Mouse (Mus musculus) spleen, postnatal 10 days (tissue): Measurements from ENCODE around the gene Zfpl1.
"Not testable (repeated sequence)": the region's sequence is repeated elsewhere in the genome, so short reads cannot be mapped to it uniquely, and the experiment has no call there.

Experiments used
- DNase-seq, 2 experiments: peaks; one replicate each; pipeline ENCODE4 v3.0.0; 2021 to 2022; ENCODE audit warnings: low spot score in 2 of 2

The Zfpl1 gene

DNA sequence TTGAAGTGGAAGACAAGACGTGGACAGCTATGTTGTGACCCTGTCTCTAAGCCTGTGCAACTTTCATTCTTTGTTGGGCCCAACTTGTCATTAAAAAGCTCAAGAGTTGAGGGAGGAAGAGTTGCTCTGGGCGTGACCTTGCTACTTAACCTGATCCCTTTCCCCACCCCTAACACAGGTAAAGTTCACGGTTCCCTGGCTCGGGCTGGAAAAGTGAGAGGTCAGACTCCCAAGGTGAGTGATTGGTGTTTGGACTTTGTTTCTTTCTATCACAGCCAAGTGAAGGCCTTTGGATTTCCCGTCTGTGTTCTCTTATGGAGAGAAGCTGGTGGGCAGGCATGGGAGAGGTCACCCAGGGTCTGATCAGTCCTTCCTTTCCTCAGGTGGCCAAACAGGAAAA is 25.8 kb downstream of the Zfpl1 start:
- no peak for DNase-seq

DNA sequence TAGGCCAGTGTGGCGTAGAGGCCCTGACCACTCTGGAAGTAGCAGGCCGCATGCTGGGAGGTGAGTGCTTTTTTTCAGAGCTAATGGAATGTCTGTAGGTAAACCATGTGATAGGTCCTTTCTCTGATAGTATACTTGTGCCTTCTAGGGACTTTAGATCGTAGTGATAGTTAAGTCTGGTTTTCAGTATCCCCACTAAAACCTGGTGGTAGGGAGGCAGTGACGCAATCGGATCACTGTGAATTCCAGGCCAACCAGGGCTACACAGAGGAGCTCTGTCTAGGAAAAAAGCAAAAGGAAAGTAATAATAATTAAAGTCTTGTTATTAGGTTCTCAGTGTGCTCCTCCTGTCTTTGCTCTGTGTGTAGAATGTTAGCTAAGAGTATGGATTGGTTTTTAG is 26.2 kb downstream of the Zfpl1 start:
- no peak for DNase-seq

DNA sequence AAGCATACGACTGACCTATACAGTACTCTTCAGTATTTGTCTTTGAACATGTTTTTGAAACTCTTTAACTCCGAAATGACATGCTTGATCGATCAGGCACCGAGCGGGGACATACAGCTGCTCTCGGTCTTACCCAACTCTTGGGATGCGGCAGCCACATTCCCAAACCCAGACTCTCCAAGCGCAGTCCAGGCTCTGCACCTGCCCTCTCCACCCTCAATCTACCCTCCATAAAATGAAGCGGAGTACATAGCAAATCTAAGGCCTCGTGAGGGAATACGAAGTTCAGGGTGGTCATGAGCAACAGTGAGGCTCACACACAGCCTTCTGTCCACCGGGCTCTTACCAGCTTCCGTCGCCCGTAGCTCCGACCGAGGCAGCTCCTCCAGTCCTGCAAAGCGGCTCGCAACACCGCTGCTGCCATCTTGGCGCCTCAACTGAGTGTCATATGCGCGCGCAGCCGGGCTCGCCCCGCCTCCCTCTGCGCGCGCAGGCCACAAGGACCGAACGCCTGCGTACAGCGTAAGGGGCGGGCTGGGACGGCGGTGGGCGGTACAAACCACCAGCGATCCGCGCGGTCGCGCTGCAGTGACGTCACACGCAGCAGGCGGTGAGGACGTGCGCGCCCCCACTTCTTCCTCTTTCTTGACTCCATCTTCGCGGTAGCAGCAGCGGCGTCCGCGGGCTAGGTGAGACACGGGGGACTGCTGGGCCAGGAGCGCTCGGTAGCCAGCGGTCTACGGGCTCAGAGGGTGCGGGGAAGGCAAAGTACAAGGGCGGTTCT is 27.3 kb downstream of the Zfpl1 start, which contains the start of the genes Mrpl49 and Fau:
Gene Mrpl49 (minus strand): TSS at position 473 of the 784 bp plus-strand sequence.
Gene Fau (plus strand): TSS at position 532 of the 784 bp plus-strand sequence.
- DNase-seq, result peak; percentile 98 to 100

DNA sequence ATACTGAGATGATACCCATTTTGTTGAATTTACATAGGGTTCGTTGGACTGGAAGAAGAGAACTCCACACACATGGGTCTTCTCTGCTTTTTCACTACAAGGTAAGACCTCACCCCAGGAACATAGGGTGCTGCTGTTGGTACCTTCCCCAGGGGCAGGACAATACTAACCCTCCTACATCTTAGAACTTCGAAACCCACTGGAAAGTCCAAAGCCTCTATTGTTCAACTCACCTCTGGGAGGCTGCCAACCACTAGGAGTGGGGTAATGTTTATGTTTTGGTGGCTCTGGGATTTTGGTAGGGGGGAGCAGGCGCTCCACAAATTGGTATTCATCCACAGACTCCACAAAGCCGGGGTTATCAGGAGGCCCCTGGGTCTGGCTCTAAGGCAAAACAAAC is 28.1 kb downstream of the Zfpl1 start:
- DNase-seq, result no peak

DNA sequence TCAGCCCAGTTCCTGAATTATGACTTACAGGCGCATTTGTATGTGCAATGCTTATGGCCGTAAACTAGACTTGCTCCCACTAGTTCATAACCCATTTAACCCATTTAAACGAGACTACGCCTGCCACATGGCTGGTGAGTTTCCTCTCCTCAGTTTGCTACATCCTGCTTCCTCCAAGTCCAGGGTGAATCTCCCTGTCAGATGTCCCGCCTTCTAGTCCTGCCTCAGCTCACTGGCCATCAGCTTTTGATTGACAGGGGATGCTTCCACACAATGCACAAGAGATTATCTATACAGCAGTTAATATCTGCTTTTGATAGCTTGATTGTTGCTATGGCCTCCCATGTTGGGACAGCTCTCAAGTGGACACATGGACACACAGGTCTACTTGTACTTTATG is 30.5 kb downstream of the Zfpl1 start:
- no peak for DNase-seq

DNA sequence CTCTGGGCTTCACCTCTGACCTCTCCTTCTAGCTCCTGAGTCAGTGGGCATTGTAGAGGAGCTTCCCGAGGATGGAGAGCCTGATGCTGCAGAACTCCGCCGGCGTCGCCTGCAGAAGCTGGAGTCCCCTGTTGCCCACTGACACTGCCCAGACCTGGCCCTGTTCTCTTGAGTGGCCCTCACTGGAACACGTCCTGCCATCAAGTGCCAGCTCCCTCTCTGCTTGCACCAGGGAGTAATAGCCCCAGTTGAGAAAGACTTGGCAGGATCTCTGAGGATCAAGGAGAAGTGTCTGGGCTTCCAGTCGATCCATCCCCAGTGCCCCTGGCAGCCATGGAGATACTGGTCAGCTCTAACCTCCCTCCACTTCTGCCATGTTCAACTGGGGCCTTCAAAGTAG is 32.2 kb downstream of the Zfpl1 start:
- DNase-seq, result no peak

DNA sequence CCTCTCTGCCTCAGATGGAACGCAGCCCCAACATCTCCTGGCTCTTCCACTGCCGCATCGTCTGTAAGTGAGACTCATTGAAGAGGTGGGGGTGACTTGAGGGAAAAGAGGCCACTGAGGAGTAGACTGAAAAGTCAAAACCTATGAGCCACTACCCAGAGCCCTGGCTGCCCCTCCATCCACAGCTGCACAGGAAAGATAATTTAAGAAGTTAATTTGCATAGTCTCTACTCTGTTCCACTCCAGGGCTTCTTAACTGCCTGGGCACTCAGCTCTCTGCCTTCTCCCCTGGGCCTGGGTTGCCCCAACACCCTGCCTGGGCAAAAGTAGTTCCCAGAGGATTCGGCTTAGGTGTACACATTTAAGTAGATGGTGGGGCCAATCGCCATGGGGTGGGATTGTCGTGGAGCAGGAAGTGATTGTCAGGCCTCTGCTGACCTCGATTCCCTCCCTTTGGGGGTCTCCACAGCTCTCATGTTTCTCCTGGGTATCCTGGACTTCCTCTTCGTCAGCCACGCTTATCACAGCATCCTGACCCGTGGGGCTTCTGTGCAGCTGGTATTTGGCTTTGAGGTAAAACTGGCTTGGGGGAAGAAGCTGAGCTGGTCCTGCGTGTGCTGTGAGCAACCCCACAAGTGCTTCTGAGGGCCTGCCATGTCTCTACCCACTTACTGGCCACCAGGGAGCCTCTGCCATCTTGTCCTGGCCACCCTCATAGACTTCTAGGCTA is 35.9 kb downstream of the Zfpl1 start:
- peak in 1 of 2 experiments; percentile 55 for DNase-seq

- no peak for DNase-seq
Observed at GRCm38 (mm10) chr19:6047899-6048166, 36.9 kb downstream of the Zfpl1 start.

DNA sequence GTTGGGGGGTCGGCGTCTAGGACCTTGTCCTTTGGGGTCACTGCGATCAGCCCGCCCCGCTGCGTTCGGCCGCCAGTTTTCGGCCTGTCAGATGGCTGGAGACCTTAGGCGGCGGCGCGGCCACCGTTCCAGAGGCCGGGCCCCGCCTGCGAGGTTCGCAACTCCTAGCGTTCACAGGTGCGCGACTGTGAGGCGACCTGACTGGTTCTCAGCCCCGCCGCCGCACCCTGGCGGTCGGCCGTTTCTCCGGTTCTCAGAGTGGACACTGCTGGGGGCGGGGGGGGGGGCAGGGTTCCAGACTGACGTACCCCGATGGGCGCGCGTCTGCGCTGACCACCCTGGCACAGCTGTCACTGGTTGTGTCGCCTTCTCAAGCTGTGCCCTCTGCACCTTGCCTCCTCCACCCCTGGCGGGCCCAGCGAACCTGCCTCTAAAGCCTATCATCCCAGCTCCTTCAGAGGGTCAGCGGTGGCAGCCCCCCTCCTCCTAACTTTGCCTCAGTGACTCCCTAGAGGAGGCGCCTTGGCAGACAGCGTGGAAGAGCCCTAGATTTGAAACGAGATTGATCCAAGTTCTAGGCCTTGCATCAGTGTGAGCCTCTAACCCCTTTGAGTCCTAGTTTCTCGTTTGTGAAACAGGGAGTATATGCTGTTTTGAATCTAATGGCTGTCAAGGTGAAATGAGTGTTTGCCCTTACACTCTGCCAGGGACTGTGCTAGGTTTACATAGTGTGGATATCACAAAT is 37.4 kb downstream of the Zfpl1 start:
- no peak for DNase-seq

DNA sequence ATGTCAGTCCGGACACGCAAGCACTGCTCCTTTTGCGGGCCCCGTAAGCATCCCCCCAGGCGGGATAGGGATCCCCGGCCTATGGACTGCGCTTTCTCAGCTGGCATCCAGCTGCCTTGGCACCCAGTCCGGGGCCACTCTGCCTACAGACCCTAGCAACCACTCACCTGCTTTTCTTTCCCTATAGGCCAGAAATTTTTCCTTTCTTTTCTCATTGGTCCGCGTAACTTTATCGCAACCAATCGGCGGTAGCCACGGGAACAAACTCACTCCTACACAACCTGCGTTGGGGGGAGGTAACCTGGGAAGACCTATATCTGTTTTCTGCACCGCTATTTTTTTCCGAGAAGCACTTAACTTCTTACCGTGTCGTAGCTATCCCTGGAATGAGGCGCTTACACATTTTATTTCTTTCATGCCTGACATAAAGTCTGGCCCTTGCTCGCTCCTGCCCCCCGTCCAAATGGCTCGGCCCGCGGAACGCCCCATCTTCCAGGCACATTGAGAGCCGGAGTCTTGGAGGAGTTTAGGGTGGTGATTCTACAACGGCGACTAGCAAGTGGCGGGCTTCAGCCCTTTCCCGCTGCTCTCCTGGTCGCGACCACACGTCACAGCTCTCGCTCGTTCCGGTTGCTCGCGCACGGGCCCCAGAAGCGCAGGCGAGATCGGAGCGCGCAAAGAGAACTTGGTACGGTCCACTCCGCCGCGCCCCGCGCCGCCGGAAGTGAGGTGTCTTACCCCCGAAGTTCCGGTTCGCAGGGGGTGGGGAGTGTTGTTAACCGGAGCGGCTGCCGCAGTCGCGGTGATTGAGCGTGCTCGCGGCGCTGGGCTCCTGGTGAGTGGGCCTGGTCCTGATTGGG is 38.2 kb downstream of the Zfpl1 start, which contains the start of gene Syvn1:
Gene Syvn1 (plus strand): TSS at position 283 of the 860 bp plus-strand sequence.
- peak; percentile 89 to 93 for DNase-seq

GRCm38 (mm10) chr19:6045366-6046293 is 39.1 kb downstream of the Zfpl1 start:
- no peak for DNase-seq

GRCm38 (mm10) chr19:6044102-6044501 is 40.7 kb downstream of the Zfpl1 start:
- not testable (repeated sequence) for DNase-seq

DNA sequence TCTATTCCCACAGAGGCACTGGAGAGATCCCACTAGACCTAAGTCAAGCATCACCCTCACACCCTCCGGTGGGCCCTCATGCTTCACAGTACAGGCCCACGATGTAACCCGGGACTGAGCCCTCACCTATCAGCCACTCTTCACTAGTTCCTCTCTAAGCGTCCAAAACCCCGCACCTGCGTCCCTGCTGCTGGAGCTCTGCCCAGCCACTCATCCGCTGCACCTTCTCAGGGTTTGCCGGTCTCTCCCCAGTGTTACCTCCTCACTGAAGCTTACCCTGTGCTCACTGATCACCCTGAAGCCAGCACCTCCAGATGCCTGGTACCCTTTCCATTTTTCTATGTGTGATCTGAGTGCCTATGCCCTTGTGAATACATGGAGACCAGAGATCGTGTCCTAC is 42.5 kb downstream of the Zfpl1 start:
- DNase-seq, result no peak

GRCm38 (mm10) chr19:6040002-6040401 is 44.8 kb downstream of the Zfpl1 start:
- no peak for DNase-seq

GRCm38 (mm10) chr19:6038326-6038725 is 46.4 kb downstream of the Zfpl1 start:
- DNase-seq, result no peak

GRCm38 (mm10) chr19:6037695-6038094 is 47.1 kb downstream of the Zfpl1 start:
- no peak for DNase-seq

DNA sequence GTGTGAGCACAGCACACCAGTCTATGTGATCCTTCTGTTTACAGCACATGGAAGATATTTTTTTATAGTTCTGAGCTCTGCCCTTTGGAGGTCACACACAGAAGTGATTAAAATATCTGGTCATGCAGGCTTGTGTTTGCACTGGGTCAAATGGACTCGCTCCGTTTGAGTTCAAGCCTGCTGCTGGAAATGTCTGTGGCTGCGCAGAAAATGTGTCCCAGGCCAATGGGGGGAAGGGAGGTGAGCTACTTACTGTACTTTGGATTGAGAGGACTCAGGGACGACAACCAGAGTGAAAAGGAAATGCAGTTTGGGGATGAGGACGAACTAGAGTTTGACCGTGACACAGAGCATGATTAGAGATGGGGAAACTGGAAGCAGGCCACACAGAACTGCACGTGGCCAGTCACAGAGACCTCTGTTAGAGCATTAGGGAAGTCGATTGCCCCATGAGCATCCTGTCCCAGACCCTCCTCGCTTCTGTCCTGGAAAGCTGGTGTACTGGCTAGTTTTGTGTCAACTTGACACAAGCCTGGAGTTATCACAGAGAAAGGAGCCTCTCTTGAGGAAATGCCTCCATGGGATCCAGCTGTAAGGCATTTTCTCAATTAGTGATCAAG is 48.7 kb downstream of the Zfpl1 start:
- DNase-seq, result no peak
